Mouse (Mus musculus) hematopoietic stem cell, adult 5-6 weeks (primary cell): ENCODE measurements around the gene Zbtb43. TPM values are rescaled to one million over a fixed set of nuclear protein-coding genes. Genes with fewer than 3 reads are reported as not detected.

Experiments used
- ATAC-seq, 2 experiments: fragments of 125-278 bp in 1 of 2; replicated peaks in 1 of 2; 2 replicates each; pipeline ENCODE4 v1.8.0; 2016 to 2017; ENCODE audit warnings: inconsistent platforms in 2 of 2, mild to moderate bottlenecking in 2 of 2, moderate number of reproducible peaks in 2 of 2, low read depth in 1 of 2, moderate TSS enrichment in 1 of 2; ENCODE audit not compliant: low FRiP score in 2 of 2, poor library complexity in 2 of 2, severe bottlenecking in 2 of 2, insufficient read depth in 1 of 2, low TSS enrichment in 1 of 2
- total RNA-seq: library from RNA; stranded (forward); fragments of 172-1452, 232-1000 nt; gene quantifications from 2 replicates; pipeline ENCODE4 v1.2.3, GENCODE M21; 2017

The Zbtb43 gene
- total RNA-seq, result 14.4 and 14.8 TPM in 2 replicates

DNA sequence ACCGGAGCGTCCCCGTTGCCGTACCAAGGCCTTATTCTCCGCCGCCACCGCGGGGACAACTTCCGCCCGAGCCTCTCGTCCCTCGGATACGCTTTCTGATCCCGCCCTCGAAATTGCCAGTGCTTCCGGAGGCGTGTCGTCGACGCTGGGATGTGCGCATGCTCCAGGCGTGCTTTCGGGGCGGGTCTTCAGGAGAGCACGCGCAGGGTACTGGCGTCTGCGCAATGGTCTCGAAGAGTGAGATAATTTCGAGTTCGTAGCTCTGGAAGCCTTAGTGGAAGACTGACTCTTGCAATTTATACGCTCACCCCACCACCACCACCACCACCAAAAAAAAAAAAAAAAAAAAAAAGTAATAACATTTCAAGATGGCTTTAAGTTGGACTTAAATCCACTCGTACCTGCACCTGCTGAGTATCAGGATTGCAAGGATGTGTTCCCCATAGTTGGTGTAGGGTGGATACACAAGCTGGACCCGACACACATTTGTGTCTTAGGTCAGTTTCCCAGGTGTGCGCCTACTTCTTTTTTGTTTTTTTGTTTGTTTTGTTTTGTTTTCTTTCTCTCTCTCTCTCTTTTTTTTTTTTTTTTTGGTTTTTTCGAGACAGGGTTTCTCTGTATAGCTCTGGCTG, at the start of gene Zbtb43:
TSS of gene Zbtb43 (minus strand) at position 94 of the 632 bp plus-strand sequence.
- ATAC-seq, result peak; percentile 93 to 96

DNA sequence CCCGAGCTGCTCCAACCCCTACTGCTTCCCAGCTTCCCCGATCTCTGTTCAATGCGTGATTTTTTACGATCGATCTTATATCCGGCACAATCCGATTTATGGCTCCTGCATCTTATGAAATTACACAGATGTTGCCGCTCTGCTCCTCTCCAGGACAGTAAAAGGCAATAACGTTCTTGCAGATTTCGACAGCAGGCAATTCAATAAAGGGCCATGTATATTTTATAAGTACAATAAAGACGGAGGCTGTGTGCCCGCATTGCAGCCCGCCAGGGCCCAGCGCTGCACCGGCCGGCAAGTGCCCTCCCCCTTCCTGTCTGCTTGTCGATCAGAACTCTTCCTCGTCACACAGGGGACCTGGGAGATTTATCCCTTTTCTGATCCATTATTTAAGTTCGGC, 47.5 kb upstream of the Zbtb43 start:
- ATAC-seq, result no peak

DNA sequence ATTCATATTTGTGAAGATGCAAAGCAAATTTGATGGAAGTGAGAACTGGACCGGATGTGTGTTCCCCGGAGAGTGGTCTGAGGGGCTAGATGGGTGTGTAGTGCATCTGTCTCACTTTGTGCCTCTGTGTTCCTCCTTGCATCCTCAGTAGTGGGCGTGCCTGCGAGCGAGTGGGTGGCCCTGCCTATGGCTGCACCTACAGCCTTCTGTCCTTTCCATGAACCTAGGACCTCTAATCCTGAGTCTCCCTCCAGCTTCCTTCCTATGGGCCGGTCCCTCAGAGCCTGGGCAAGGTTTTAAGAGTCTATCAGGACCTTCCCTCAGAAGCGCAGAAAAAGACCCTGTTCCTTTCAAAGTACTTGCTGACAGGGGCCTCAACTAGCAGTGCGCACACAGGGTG, 47.1 kb upstream of the Zbtb43 start:
- ATAC-seq, result no peak

DNA sequence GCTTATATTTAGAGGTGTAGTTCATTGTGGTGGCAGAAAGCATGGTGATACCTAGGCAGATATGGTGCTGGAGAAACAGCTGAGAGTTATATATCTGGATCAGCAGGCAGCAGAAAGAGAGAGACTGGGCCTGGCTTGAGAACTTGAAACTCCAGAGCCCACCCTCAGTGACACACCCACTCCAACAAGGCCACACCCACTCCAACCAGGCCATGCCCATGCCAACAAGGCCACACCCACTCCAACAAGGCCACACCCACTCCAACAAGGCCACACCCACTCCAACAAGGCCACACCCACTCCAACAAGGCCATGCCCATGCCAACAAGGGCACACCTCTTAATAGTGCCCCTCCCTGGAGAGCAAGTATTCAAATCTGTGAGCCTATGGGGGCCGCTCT, 42.4 kb upstream of the Zbtb43 start:
- no peak for ATAC-seq

- ATAC-seq, result no peak
These were observed 34.2 kb upstream of the Zbtb43 start for GRCm38 (mm10) chr2:33502602-33503001.

DNA sequence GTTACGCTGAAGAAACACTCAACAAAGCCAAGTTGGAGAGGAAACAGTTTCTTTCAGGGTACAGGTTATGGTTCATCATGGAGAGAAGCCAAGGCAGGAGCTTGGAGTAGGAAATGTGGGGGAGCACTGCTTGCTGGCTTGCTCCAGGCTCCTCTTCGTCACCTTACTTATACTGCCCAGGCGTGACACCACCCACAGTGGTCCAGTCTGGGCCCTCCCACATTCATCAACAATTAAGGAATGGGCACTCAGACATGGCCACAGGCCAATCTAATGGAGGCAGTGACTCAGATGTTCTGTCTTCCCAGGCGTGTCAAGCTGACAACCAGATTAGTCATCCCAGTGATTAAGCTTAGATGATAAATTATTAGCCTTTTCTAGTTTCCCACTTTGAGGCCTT, 29.9 kb upstream of the Zbtb43 start:
- ATAC-seq, result no peak

DNA sequence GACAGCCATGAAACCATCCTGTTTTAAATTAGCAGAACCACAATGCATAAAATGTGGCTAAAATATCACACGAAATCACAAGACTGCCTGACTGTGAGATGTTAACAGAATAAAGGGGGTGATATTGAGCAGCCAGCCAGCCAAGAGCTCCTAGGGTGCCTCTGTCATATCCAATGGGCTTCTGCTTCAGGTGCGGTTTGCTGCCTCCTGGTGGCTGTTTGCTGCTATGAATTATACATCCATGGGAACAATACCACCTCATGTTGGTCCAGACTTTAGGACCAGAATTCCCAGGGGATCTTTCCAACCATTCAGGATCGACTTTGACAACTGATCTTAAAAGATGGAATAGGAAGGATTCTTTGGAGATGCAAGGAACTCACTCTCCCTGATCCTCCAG, 27.3 kb upstream of the Zbtb43 start:
- no peak for ATAC-seq

DNA sequence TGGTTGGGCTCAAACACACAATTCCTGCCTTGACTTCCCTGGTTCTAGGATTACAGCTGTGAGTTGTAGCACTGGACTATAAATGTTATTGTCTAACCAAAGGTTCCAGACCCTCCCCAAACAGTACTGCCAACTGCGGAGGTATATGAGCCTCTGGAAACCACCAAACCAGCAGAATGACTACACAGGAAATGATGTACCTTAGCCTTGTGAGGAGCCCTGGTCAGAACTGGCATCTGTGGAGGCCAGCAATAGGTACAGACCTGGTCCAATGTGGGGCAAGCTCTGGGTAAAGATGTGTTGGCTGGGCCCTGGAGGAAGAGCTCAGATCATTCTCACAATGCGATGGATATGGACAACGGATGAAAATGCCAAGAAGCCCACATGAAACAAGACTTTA, 23.7 kb upstream of the Zbtb43 start:
- no peak for ATAC-seq

GRCm38 (mm10) chr2:33489565-33489964, 21.2 kb upstream of the Zbtb43 start:
- ATAC-seq, result no peak

GRCm38 (mm10) chr2:33487332-33487731, 19.0 kb upstream of the Zbtb43 start:
- no peak for ATAC-seq

DNA sequence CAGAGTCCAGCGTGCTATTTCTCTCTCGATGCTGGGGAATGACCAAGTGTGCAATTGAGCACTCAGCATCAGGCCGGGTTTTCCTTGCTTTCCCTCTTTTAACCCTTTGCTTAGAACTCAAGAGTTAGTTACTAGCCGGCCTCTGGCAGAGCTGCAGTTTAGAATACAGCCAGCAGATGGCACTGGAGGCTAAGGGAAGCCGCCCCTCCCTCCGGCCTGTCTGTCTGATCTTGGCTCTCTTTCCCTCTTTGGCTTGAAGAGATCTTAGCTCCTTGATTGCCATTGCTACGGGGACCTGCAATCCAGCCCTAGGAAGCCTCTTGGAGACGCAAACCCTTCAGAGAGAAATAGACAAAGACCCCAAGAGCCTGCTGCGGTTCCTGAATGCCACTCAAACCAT, 18.5 kb upstream of the Zbtb43 start:
- ATAC-seq, result peak; percentile 31 to 66; a peak in 2 of 4 replicates

DNA sequence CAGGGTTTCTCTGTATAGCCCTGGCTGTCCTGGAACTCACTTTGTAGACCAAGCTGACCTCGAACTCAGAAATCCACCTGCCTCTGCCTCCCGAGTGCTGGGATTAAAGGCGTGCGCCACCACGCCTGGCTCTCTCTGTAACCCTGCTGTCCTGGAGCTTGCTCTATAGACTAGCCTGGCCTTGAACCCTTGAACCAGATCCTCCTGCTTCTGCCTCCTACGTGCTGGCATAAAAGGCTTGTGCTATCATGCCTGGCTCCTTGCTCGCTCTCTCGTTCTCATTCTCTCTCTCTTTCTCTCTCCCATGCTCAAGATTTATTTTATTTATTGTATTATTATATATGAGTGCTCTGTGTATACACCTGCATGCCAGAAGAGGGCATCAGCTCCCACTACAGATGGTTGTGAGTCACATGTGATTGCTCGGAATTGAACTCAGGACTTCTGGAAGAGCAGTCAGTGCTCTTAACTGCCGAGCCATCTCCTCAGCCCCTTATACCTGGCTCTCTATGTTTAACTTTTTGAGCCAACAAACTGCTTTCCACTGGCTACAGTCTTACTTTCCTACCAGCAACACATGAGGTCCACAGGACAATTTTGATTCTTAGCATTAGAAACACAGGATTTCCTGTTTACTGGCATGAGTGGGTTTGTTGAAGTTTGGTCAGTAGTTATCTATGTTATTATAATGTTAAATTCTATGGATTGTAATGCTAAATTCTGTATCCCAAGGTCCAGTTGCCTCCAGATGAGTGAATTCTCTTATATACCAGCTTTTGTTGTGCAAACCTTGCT, 9.8 kb upstream of the Zbtb43 start:
- no peak for ATAC-seq

DNA sequence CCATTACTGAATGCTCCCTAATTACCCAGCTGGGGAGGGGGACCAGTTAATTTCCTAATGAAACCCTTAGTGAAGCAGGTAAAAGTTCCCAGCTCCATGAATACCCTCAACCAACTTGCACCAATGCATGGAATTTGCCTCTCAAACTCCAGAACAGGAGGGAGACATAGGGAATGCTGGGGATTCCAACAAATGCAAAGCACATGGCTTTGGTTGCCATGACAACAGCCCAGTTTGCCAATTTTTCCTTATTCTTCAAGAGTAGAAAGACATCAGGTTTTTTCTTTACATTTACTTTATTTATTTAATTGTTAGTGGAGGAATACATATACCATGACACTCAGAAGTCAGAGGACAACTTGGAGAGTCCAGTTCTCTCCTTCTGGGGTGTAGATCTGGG, 7.6 kb upstream of the Zbtb43 start:
- no peak for ATAC-seq

DNA sequence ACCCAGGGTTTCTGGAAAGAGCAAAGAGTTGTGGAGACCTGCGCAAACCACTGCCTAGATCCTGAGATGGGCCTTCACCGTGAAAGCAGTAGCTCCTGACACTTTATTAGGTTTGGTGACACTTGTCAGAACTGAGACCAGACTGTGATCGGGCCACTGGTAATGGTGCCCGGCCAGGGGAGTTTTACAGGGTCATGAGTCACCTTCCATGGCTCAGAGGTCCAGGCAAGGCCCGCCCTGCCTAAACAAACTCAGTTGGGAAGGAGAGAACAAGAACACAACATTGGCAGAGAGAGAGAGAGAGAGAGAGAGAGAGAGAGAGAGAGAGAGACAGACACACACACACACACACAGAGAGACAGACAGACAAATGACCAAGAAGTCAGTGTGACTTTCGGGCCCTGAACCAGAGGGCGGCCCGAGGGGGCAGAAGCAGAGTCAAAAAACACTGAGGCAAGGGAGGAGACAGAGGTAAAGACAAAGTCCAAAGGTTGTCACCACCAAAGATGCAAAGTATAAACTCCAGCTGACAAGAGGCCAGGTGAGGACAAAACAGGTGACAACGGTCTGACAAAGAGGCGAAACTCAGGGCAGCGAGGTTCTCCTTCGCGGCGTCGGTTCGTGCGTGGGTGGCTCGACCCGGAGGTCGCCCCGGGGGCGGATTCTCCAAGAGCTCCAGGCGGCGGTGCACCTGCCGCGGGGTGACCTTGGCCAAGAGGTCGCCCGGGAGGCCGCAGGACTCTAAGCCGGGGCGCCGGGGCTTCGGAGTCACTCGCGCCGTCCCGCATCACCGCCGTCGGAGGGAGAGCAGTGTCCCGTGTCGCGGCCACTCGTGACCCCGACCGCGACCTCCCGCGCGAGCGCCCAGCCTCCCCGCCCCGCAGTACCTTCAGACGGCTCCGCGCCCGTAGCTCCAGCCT, 553 bp downstream of the Zbtb43 start:
- 0 out of 4 replicates have a peak, but pooled peaks of 1 of the 2 experiments have one; percentile 4 for ATAC-seq

GRCm38 (mm10) chr2:33465966-33466365, 2.4 kb downstream of the Zbtb43 start:
- no peak for ATAC-seq

GRCm38 (mm10) chr2:33465215-33465614, 3.1 kb downstream of the Zbtb43 start:
- ATAC-seq, result no peak

- ATAC-seq, result no peak
These were observed 6.3 kb downstream of the Zbtb43 start for GRCm38 (mm10) chr2:33462066-33462465.

DNA sequence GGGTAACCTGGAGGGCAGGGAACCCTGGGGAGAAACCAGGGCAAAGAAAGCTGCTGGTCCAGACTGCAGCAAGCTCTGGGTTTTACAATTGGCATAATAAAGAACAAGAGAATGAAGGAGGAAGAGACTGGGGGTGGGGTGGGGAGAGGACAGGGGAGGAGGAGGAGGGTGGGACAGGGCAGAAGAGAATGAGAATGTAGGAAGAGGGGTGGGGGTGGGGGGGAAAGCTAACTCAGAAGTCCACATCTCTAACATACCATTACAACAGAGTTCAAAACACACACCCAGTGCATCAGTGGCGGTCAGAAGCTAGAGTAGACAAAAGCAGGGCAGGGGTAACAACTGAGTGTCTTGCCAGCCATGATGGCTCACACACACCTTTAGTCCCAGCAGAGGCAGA, 7.3 kb downstream of the Zbtb43 start:
- ATAC-seq, result no peak
